Mouse (Mus musculus) kidney, embryonic 16.5 days (tissue): ENCODE results near the gene Lbr. TPM values are rescaled to one million over a fixed set of nuclear protein-coding genes. Genes with fewer than 3 reads are reported as not detected.
A peak's percentile ranks its signal among the peaks of the same experiment; 100 is the strongest.

Experiments used
- ATAC-seq: fragments of 200-750 bp; cut with Nextera tagmentation; 2 replicates; pipeline ENCODE4 v1.8.0; 2017; ENCODE audit warnings: moderate TSS enrichment; ENCODE audit not compliant: low FRiP score, low TSS enrichment
- H3K27ac ChIP-seq: fragments of 300-500 bp; sonication (generic); 2 replicates; pipeline ENCODE4 v1.5.1; 2014; ENCODE audit warnings: low read length
- H3K27me3 ChIP-seq: fragments of 300-500 bp; sonication (generic); 2 replicates; pipeline ENCODE4 v1.6.1; 2014; ENCODE audit warnings: low read length, control low read depth, mixed read lengths; ENCODE audit not compliant: insufficient read depth
- H3K36me3 ChIP-seq: fragments of 300-500 bp; sonication (generic); 2 replicates; pipeline ENCODE4 v1.6.1; 2014; ENCODE audit warnings: low read length, control low read depth, mixed read lengths; ENCODE audit not compliant: insufficient read depth
- H3K4me1 ChIP-seq: fragments of 300-500 bp; sonication (generic); 2 replicates; pipeline ENCODE4 v1.6.1; 2014; ENCODE audit warnings: low read length, control low read depth, mixed read lengths; ENCODE audit not compliant: insufficient read depth
- H3K4me2 ChIP-seq: fragments of 300-500 bp; sonication (generic); replicated peaks from 2 replicates; pipeline ENCODE4 v1.6.1; 2014; ENCODE audit warnings: low read depth, low read length
- H3K4me3 ChIP-seq: fragments of 300-500 bp; sonication (generic); 2 replicates; pipeline ENCODE4 v1.5.1; 2014; ENCODE audit warnings: mild to moderate bottlenecking, low read length
- H3K9ac ChIP-seq: fragments of 300-500 bp; sonication (generic); replicated peaks from 2 replicates; pipeline ENCODE4 v1.6.1; 2014; ENCODE audit warnings: low read length
- H3K9me3 ChIP-seq: fragments of 300-500 bp; sonication (generic); 2 replicates; pipeline ENCODE4 v1.6.1; 2016; ENCODE audit warnings: low read length, control low read depth
- WGBS: fragments of 180-500 bp; shearing (Covaris S2); extraction: QIAGEN DNeasy Blood & Tissue Kit; methylation state at CpG from one replicate; pipeline ENCODE4 v1.1.7; 2014; 5-methylcytosine and 5-hydroxymethylcytosine counted together
- polyA plus RNA-seq: library from polyadenylated mRNA; unstranded; fragments of >200 nt; fragmentation: Nextera tagmentation; extraction: Ambion mirVana; gene quantifications from 2 replicates; pipeline ENCODE4 v1.2.1, GENCODE M21; 2015

The Lbr gene
- polyA plus RNA-seq, 1 experiment from 2014 or later: 107 TPM

DNA sequence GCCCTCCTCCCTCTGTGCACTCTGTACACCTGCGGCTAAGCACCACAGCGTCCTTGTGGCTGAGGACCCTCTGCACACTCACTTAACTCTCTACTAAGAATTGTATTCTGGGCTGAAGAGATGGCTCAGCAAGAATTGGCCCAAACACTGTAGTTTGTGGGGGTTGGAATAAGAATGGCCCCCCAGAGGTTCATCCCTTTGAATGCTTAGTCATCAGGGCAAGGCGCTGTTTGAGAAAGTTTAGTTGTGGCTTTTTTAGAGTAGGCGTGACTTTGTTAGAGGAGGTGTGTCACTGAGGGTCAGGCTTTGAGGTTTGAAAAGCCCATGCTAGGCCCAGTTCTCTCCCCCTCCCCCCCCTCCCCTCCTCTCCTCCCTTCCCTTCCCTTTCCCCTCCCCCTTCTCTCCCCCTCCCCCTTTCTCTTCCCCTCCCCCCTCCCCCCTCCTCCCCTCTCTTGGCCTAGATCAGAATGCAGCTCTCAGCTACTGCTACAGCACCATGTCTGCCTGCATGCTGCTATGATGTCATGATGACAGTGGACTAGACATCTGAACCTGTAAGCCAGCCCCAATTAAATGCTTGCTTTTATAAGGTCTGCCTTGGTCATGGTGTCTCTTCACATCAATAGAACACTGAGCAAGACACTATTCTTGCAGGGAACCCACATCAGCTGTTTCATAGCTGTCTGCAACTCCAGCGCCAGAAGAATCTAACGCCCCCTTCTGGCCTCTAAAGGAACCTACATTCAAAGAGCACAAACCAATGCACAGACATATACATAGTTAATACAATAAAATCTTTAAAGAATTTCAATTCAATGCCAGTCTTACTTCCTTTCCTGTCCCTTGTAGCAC, 23.8 kb upstream of the Lbr start:
- Histone ChIP-seq H3K27ac (no peak overlapping the region), H3K4me3 (no peak overlapping the region), H3K4me2 (no peak overlapping the region), H3K4me1 (no peaks in the 10 kb centered on the region), H3K27me3 (no peaks in the 10 kb centered on the region), H3K9ac (no peak overlapping the region), H3K9me3 (no peaks in the 10 kb centered on the region), H3K36me3 (no peaks in the 10 kb centered on the region)
- 83% methylated on average over 6 of the region's 6 CpGs for WGBS
- ATAC-seq: no peak

DNA sequence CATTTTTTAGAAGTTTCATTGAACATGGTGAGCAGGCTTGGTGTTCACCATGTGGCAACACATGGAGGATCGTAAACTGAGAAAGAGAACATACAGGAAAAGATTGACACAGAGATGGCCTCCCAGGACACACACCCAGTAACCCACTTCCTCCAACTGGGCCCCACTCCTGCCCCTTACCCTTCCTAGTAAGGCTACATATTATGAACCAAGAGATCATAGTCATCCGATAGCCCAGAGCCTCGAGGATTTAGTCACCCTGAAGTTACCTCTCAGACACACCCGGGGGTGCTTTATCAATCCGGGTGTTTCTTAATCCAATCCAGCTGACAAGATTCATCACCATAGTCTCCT, 23.0 kb upstream of the Lbr start:
- Histone ChIP-seq H3K4me3 (no peak overlapping the region), H3K27me3 (no peaks in the 10 kb centered on the region), H3K9ac (no peak overlapping the region), H3K27ac (no peak overlapping the region), H3K4me2 (no peak overlapping the region), H3K36me3 (no peaks in the 10 kb centered on the region), H3K9me3 (no peaks in the 10 kb centered on the region), H3K4me1 (no peaks in the 10 kb centered on the region)
- no peak for ATAC-seq
- WGBS: 73% methylated on average over 5 of the region's 5 CpGs

DNA sequence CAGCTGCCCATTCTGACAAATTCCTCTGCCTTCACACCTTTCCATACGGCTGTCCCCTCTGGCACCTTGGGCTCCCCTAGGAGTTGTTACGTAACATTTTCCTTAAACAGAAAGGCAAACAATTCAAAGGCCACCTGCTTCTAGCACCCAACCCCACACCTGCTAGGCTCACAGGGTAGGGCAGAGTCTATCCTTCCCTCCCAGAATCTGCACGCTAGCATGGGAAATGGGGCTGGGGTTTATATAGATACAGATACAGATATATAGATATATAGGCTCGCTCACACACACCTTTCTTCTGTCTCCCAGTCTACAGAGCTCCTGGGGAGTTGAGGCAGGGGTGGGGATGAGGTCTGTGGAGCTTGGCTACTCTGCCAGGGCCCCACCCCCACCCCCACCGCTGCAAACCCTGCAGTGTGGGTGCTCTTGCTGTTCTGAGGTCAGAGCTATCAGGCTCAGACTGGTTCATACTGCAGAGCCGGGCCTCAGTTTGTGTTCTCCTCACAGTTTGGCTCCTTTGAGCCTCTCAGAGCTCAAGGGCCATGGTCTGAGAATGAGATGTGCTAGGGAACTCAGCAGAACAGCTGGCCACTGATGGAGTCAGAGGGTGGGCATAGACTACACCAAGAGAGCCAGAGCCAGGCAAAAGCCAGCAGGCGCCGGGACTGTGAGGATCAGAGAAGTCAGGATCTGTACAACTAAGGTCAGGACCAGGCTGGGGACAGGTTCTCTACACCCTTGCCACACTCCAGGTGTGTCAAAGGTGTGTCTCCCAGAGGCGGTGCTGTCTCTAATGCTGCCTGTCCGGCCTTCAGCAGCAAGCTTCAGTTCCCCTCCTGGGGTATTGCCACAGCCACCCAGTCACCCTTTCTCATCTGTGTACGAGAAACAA, 22.4 kb upstream of the Lbr start:
- H3K4me2 ChIP-seq: no peak overlapping the region
- no peaks in the 10 kb centered on the region for H3K36me3 ChIP-seq
- no peaks in the 10 kb centered on the region for H3K9me3 ChIP-seq
- no peaks in the 10 kb centered on the region for H3K27me3 ChIP-seq
- peaks cover 5% of the 10 kb centered on the region; the same call in 1 of the 2 replicates for H3K4me1 ChIP-seq
- no peak overlapping the region for H3K27ac ChIP-seq
- no peak for ATAC-seq
- 80% methylated on average over 11 of the region's 11 CpGs for WGBS
- H3K9ac ChIP-seq: no peak overlapping the region
- no peak overlapping the region for H3K4me3 ChIP-seq

DNA sequence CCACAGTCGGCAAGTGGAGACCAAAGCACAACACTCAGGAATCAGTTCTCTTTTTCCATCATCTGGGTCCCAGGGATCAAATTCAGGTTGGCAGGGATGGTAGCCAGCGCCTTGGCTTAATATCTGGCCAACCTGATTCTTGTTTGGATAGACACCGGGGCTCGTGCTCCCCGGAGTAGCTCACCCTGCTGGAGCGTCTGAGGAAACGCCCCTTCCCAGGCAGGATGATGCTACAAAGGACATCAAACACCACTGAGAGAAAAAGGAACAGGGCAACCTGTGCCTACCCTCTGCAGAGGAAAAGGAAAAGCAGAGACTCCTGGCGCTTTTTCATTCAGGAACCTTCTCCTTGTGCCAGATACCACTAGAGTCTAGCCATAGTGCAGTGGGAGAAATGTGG, 20.6 kb upstream of the Lbr start:
- WGBS: 30% methylated on average over 8 of the region's 8 CpGs
- no peak overlapping the region for H3K4me3 ChIP-seq
- no peak for ATAC-seq

DNA sequence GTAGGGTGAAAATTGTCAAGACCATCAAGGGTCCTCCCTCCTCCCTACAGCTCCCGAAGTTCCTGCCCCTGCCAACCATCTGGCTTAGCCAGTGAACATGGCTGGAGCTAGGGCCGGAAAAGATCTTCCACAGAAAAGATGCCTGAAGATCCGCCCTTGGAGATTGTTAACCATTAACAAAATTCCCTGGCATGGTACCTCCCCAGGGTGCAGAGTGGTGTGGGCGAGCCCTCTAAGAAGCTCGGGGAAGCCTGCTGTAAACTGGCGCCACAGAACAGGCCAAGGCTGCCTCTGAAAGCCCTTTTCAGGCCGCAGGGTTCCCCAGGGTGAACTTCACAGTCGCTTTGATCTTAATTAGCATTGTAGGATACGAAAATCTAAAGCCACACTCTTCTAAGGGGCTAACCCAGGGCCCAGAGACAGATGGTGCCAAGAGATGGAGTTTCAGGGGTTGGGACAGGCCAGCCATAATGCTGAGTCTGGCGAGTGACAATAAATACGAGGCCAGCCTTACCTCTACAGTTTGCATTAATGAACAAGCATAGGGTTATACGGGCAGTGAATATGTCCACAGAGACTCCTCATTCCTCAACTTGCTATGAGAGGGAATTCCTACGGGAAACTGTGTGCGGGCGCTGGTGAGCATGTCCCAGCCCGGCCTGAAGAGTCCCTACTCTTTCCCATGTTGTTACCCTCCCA, 20.0 kb upstream of the Lbr start:
- Histone ChIP-seq H3K27ac (no peak overlapping the region), H3K27me3 (no peaks in the 10 kb centered on the region), H3K4me2 (no peak overlapping the region), H3K9ac (no peak overlapping the region), H3K36me3 (no peaks in the 10 kb centered on the region), H3K9me3 (no peaks in the 10 kb centered on the region), H3K4me1 (peaks cover 5% of the 10 kb centered on the region; the same call in 1 of the 2 replicates), H3K4me3 (no peak overlapping the region)
- peak; percentile 21 for ATAC-seq
- WGBS: 54% methylated on average over 16 of the region's 16 CpGs

More for the DNA sequence above, 20.6 kb upstream of the Lbr start:
- peaks cover 5% of the 10 kb centered on the region; the same call in 1 of the 2 replicates for H3K4me1 ChIP-seq
- H3K27me3 ChIP-seq: no peaks in the 10 kb centered on the region
- no peak overlapping the region for H3K27ac ChIP-seq
- H3K4me2 ChIP-seq: no peak overlapping the region
- H3K36me3 ChIP-seq: no peaks in the 10 kb centered on the region
- H3K9ac ChIP-seq: no peak overlapping the region
- no peaks in the 10 kb centered on the region for H3K9me3 ChIP-seq

DNA sequence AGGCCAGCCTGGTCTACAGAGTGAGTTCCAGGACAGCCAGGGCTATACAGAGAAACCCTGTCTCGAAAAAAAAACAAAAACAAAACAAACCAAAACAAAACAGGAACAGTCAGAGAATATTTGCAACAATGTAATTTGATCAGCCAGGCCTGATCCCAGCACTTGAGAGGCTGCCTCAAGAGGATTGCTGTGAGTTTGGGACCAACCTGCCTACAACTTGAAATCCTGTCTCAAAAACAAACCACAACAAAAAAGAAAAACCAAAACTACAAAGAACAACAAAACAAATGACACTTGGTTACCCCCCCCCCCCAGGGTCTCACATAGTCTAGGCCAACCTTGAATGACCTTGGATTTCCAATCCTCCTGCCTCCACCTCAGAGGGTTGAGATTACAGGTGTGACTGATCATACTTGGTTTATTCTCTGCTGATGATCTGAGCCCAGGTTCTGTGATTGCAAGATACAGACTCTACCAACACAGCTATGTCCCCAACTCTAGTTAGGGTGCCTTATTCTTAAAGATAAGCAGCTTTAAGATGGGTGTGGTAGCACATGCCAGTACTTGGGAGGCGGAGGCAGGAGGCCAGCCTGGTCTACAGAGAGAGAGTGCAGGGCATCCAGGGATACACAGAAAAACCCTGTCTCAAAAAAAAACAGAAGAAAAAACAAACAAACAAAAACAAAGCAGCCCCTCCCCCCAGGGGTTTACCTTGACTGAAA, 18.5 kb upstream of the Lbr start:
- Histone ChIP-seq H3K27me3 (no peaks in the 10 kb centered on the region), H3K9me3 (peaks cover 4% of the 10 kb centered on the region; the same call in 1 of the 2 replicates), H3K36me3 (no peaks in the 10 kb centered on the region), H3K4me2 (no peak overlapping the region), H3K9ac (no peak overlapping the region), H3K4me1 (peaks cover 5% of the 10 kb centered on the region; the same call in 1 of the 2 replicates), H3K27ac (peak overlapping the region; percentile 54), H3K4me3 (no peak overlapping the region)
- WGBS: 65% methylated on average over 2 of the region's 2 CpGs
- ATAC-seq: no peak

DNA sequence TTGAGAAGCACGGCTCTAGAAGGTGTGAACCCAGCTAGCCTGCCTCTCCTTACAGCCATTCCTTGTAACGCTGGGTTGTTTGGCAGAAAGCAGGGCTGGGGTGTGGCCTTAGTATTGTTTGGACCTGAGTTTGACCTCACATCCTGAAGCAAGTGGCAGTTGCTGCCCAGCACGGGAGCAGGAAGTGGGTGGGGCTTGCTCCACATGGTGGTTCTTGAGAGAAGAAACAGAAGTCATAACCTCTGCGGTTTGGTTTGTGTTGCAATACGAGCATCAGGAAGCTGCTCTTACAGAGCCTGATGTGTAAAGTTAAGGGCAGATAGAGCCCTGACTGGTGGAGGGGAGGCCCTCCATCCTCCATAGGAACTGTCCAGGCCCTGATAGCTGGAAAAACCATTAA, 17.8 kb upstream of the Lbr start:
- H3K9ac ChIP-seq: no peak overlapping the region
- H3K27ac ChIP-seq: peak overlapping the region; percentile 54
- peak; percentile 79 for ATAC-seq
- no peak overlapping the region for H3K4me3 ChIP-seq
- WGBS: 7% methylated on average over 5 of the region's 5 CpGs
- H3K36me3 ChIP-seq: no peaks in the 10 kb centered on the region
- peaks cover 5% of the 10 kb centered on the region; the same call in 1 of the 2 replicates for H3K4me1 ChIP-seq
- H3K9me3 ChIP-seq: peaks cover 4% of the 10 kb centered on the region; the same call in 1 of the 2 replicates
- H3K27me3 ChIP-seq: no peaks in the 10 kb centered on the region
- H3K4me2 ChIP-seq: no peak overlapping the region

DNA sequence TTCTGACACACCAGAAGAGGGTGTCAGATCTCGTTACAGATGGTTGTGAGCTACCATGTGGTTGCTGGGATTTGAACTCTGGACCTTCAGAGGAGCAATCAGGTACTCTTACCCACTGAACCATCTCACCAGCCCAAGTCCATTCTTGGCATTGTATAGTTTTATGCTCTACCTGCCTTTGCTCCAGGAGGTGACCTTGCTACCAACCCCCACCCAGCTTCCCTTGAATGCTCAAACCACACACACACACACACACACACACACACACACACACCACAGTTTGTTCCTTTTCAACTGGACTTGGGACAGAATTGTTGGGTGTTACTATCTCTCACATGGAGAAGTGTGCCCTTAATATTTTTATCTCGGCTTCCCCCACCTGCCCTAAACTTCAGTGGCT, 13.5 kb upstream of the Lbr start:
- peaks cover 4% of the 10 kb centered on the region; the same call in 1 of the 2 replicates for H3K9me3 ChIP-seq
- no peak overlapping the region for H3K9ac ChIP-seq
- WGBS: 81% methylated on average over 2 of the region's 2 CpGs
- H3K4me1 ChIP-seq: peaks cover 13% of the 10 kb centered on the region
- H3K4me2 ChIP-seq: no peak overlapping the region
- no peak overlapping the region for H3K4me3 ChIP-seq
- no peak overlapping the region for H3K27ac ChIP-seq
- no peaks in the 10 kb centered on the region for H3K36me3 ChIP-seq
- no peaks in the 10 kb centered on the region for H3K27me3 ChIP-seq
- ATAC-seq: no peak

DNA sequence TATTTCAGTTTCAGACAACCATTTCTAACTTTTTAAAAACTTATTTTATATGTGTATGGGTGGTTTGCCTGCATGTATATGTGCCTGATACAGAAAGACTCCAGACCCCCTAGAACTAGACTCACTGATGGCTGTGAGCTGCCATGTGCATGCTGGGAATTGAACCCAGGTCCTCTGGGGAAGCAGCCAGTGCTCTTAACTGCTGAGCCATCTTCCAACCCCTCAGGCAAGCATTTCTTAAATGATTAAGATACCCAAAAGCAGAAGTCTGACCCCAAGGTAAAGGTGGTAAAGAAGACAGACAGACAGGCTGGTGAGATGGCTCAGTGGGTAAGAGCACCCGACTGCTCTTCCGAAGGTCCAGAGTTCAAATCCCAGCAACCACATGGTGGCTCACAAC, 12.0 kb upstream of the Lbr start:
- Histone ChIP-seq H3K27me3 (no peaks in the 10 kb centered on the region), H3K4me1 (peaks cover 9% of the 10 kb centered on the region), H3K4me2 (no peak overlapping the region), H3K27ac (no peak overlapping the region), H3K9me3 (peaks cover 4% of the 10 kb centered on the region; the same call in 1 of the 2 replicates), H3K4me3 (no peak overlapping the region), H3K36me3 (no peaks in the 10 kb centered on the region), H3K9ac (no peak overlapping the region)
- no peak for ATAC-seq
- WGBS: 93% methylated on average over 2 of the region's 2 CpGs
